Mouse (Mus musculus): ENCODE results near the gene Zfyve27. TPM values are rescaled to one million over a fixed set of nuclear protein-coding genes. Genes with fewer than 3 reads are reported as not detected.
A peak's percentile ranks its signal among the peaks of the same experiment; 100 is the strongest.

The Zfyve27 gene
- total RNA-seq, 2 experiments from 2014 or later = 13.0 to 14.4 TPM

GRCm38 (mm10) chr19:42129509-42130293, 34.0 kb upstream of the Zfyve27 start:
- peak overlapping the region; percentile 86 for H3K4me3 ChIP-seq
- H3K27ac ChIP-seq = peak overlapping the region; percentile 94
- no peak for DNase-seq
- no peak for TF ChIP-seq CTCF (IDR thresholded peaks at IDR 0.05)
- intact Hi-C loops (cut with DNase I) = loop anchor here (2.0 kb wide), 1 partner anchor 39 kb away; the partner anchor contains the start of gene Pi4k2a

- Histone ChIP-seq H3K27ac (peak overlapping the region; percentile 94), H3K4me3 (no peak overlapping the region)
- no peak for DNase-seq
- TF ChIP-seq CTCF (IDR thresholded peaks at IDR 0.05) = no peak
- intact Hi-C loops (cut with DNase I) = no loop called here
Measured at GRCm38 (mm10) chr19:42130294-42130606, 33.5 kb upstream of the Zfyve27 start.

- no peak for DNase-seq
- Histone ChIP-seq H3K27ac (peak overlapping the region; percentile 94), H3K4me3 (no peak overlapping the region)
- intact Hi-C loops (cut with DNase I) = no loop called here
- TF ChIP-seq CTCF (IDR thresholded peaks at IDR 0.05) = no peak
Measured at GRCm38 (mm10) chr19:42131101-42131500, 32.6 kb upstream of the Zfyve27 start.

GRCm38 (mm10) chr19:42135070-42135469, 28.7 kb upstream of the Zfyve27 start:
- no peak for TF ChIP-seq CTCF (IDR thresholded peaks at IDR 0.05)
- no peak for DNase-seq
- intact Hi-C loops (cut with DNase I) = no loop called here

GRCm38 (mm10) chr19:42136126-42136525, 27.6 kb upstream of the Zfyve27 start:
- Histone ChIP-seq H3K27ac (no peak overlapping the region), H3K4me3 (no peak overlapping the region)
- TF ChIP-seq CTCF (IDR thresholded peaks at IDR 0.05) = no peak
- no peak for DNase-seq
- intact Hi-C loops (cut with DNase I) = no loop called here

More at GRCm38 (mm10) chr19:42135070-42135469, 28.7 kb upstream of the Zfyve27 start:
- H3K27ac ChIP-seq = no peak overlapping the region
- no peak overlapping the region for H3K4me3 ChIP-seq

- DNase-seq = no peak
- intact Hi-C loops (cut with DNase I) = no loop called here
- TF ChIP-seq CTCF (IDR thresholded peaks at IDR 0.05) = no peak
- H3K27ac ChIP-seq = no peak overlapping the region
- no peak overlapping the region for H3K4me3 ChIP-seq
Measured at GRCm38 (mm10) chr19:42137167-42137672, 26.5 kb upstream of the Zfyve27 start.

- intact Hi-C loops (cut with DNase I) = no loop called here
- DNase-seq = no peak
- no peak for TF ChIP-seq CTCF (IDR thresholded peaks at IDR 0.05)
Measured at GRCm38 (mm10) chr19:42138517-42139285, 25.1 kb upstream of the Zfyve27 start.

GRCm38 (mm10) chr19:42139724-42140517, 23.8 kb upstream of the Zfyve27 start:
- TF ChIP-seq CTCF (IDR thresholded peaks at IDR 0.05) = no peak
- Histone ChIP-seq H3K4me3 (no peak overlapping the region), H3K27ac (no peak overlapping the region)
- intact Hi-C loops (cut with DNase I) = no loop called here
- DNase-seq = no peak

More at GRCm38 (mm10) chr19:42138517-42139285, 25.1 kb upstream of the Zfyve27 start:
- H3K4me3 ChIP-seq = no peak overlapping the region
- H3K27ac ChIP-seq = no peak overlapping the region

- TF ChIP-seq CTCF (IDR thresholded peaks at IDR 0.05) = no peak
- intact Hi-C loops (cut with DNase I) = no loop called here
- peak; percentile 5 for DNase-seq
- Histone ChIP-seq H3K27ac (no peak overlapping the region), H3K4me3 (no peak overlapping the region)
Measured at GRCm38 (mm10) chr19:42141998-42142397, 21.8 kb upstream of the Zfyve27 start.

GRCm38 (mm10) chr19:42142757-42143156, 21.0 kb upstream of the Zfyve27 start:
- intact Hi-C loops (cut with DNase I) = no loop called here
- no peak for TF ChIP-seq CTCF (IDR thresholded peaks at IDR 0.05)
- Histone ChIP-seq H3K27ac (no peak overlapping the region), H3K4me3 (no peak overlapping the region)
- no peak for DNase-seq

GRCm38 (mm10) chr19:42144067-42144466, 19.7 kb upstream of the Zfyve27 start:
- intact Hi-C loops (cut with DNase I) = no loop called here
- DNase-seq = no peak
- H3K27ac ChIP-seq = peak overlapping the region; percentile 95
- no peak overlapping the region for H3K4me3 ChIP-seq
- TF ChIP-seq CTCF (IDR thresholded peaks at IDR 0.05) = no peak

GRCm38 (mm10) chr19:42144541-42145167, 19.1 kb upstream of the Zfyve27 start:
- peak; percentile 90 for DNase-seq
- peak; percentile 82 for TF ChIP-seq CTCF (IDR thresholded peaks at IDR 0.05)
- intact Hi-C loops (cut with DNase I) = no loop called here
- no peak overlapping the region; the same call in 1 of the 2 replicates for H3K4me3 ChIP-seq
- peak overlapping the region; percentile 95 for H3K27ac ChIP-seq
